Mouse (Mus musculus) intestine, postnatal 0 days (tissue): ENCODE measurements at regions not wholly inside any gene's neighbourhood (a gene's known extent, or its start where the extent isn't known, plus 50 kb on each side); places are given as distances from the start of the nearest gene placed in this dataset.

Source experiments
- ATAC-seq: fragments of 200-750 bp; cut with Nextera tagmentation; 2 replicates; pipeline ENCODE4 v1.8.0; 2017; ENCODE audit warnings: mild to moderate bottlenecking, moderate TSS enrichment, moderate library complexity
- H3K27ac ChIP-seq: fragments of 300-500 bp; sonication (generic); 2 replicates; pipeline ENCODE4 v1.5.1; 2014; ENCODE audit warnings: mild to moderate bottlenecking, low read depth, low read length, moderate library complexity
- H3K27me3 ChIP-seq: fragments of 300-500 bp; sonication (generic); replicated peaks from 2 replicates; pipeline ENCODE4 v1.6.1; 2014; ENCODE audit warnings: low read length, mixed read lengths; ENCODE audit not compliant: control insufficient read depth, insufficient read depth
- H3K36me3 ChIP-seq: fragments of 300-500 bp; sonication (generic); 2 replicates; pipeline ENCODE4 v1.6.1; 2014; ENCODE audit warnings: mild to moderate bottlenecking, moderate library complexity; ENCODE audit not compliant: control insufficient read depth, insufficient read depth
- H3K4me1 ChIP-seq: fragments of 300-500 bp; sonication (generic); replicated peaks from 2 replicates; pipeline ENCODE4 v1.6.1; 2014; ENCODE audit warnings: antibody characterized with exemption, low read length, mixed read lengths; ENCODE audit not compliant: control insufficient read depth, insufficient read depth
- H3K4me2 ChIP-seq: fragments of 300-500 bp; sonication (generic); replicated peaks from 2 replicates; pipeline ENCODE4 v1.6.1; 2014; ENCODE audit warnings: low read depth, mild to moderate bottlenecking, moderate library complexity
- H3K4me3 ChIP-seq: fragments of 300-500 bp; sonication (generic); 2 replicates; pipeline ENCODE4 v1.5.1; 2014; ENCODE audit warnings: low read depth, low read length
- H3K9ac ChIP-seq: fragments of 300-500 bp; sonication (generic); 2 replicates; pipeline ENCODE4 v1.6.1; 2014; ENCODE audit warnings: mild to moderate bottlenecking, low read depth, low read length
- H3K9me3 ChIP-seq: fragments of 300-500 bp; sonication (generic); 2 replicates; pipeline ENCODE4 v1.6.1; 2016; ENCODE audit warnings: mixed run types; ENCODE audit not compliant: control insufficient read depth
- CTCF ChIP-seq: sonication (generic); IDR thresholded peaks from 2 replicates; pipeline ENCODE4 v1.5.1; 2016; ENCODE audit warnings: low read depth, mild to moderate bottlenecking, control low read depth, antibody characterized with exemption, moderate library complexity
- whole genome bisulfite sequencing: fragments of 180-500 bp; shearing (Covaris S2); extraction: QIAGEN DNeasy Blood & Tissue Kit; methylation state at CpG from one replicate; pipeline ENCODE4 v1.1.7; 2014; 5-methylcytosine and 5-hydroxymethylcytosine counted together

DNA sequence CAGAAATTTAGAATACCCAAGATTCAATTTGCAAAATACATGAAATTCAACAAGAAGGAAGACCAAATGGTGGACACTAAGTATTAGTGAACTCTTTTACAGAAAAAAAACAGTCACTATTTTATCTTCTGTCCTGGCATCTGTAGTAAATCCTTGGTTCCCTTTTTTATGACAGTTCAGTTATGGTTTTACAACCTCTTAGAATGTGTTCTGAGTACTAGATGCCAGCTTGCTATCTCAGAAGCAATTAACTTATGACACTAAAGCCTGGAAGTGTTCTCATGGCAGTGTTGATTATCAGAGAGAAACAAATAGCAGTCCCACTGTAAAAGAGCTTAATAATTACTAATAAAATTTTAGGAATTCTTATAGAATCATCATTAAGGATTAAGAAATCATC is 811.2 kb upstream of the Cox7c start:
- H3K4me1 ChIP-seq = no peaks in the 10 kb centered on the region
- H3K27me3 ChIP-seq = no peaks in the 10 kb centered on the region
- no peak overlapping the region for H3K4me2 ChIP-seq
- H3K9me3 ChIP-seq = no peaks in the 10 kb centered on the region
- H3K36me3 ChIP-seq = no peaks in the 10 kb centered on the region
- 0 out of 2 replicates have a peak, but pooled peaks have one; percentile 25 for ATAC-seq
- no peak for TF ChIP-seq CTCF
- no peak overlapping the region for H3K4me3 ChIP-seq
- H3K27ac ChIP-seq = no peak overlapping the region
- no peak overlapping the region for H3K9ac ChIP-seq

DNA sequence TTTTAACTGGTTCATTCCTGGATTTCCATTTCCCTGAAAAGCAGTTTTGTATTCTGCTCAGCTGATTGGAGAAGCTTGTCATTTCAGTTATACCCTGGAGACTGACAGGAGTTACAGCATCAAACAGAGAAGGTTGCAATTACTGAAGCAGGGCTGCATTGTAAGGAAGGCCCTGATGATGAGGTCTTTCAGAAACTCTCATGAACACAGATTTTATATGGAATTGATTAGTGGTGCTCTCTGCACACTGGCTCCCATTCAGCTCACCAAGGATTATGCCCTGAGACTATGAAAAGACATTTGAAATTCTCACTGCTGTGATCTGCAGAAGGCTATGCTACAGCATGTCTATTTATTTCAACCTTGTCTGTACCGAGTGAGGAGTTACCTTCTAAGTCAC is 794.2 kb upstream of the Cox7c start:
- Histone ChIP-seq H3K9me3 (no peaks in the 10 kb centered on the region), H3K27me3 (no peaks in the 10 kb centered on the region), H3K9ac (no peak overlapping the region), H3K4me2 (no peak overlapping the region), H3K4me3 (no peak overlapping the region), H3K27ac (no peak overlapping the region), H3K36me3 (no peaks in the 10 kb centered on the region), H3K4me1 (no peaks in the 10 kb centered on the region)
- TF ChIP-seq CTCF = no peak
- 84% methylated on average over 1 of the region's 1 CpGs for WGBS
- no peak for ATAC-seq
